In the genomic region with DNA sequence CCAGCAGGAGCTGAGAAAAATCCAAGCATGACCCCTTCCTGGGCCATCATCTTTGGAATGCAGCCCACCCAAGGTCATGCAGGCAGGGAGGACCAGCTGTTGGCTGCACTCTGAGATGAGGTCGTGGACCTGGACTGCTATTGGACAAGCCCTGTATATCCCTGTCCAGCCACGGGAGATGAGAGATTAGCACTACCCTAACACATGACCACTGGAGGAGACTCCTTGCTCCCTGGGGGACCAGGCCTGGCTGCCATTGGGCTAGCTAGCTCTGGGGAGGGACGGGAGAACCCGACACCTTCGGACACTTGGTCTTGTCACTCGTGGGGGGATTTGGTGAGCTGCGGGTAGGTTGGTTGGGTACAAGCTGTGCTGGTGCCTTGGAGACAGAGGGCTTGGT, we compare ENCODE assay signal across 17 mouse cellular contexts.
DNase-seq lines count a peak whose midpoint lies in the region; ATAC-seq lines count a peak whose summit lies in the region.
"Had no signal": no experiment of that assay in that cellular context is flagged by ENCODE, and none has a peak within 500 bp of the region (broad histone marks: within the 10 kb centered on the region; RNA-seq: fewer than 3 reads in every experiment).

No protein-coding gene starts in this region.

- no peak overlapping the region for H3K4me3 ChIP-seq in heart, embryonic 16.5 days (ENCODE audit: low read length)
- no peak overlapping the region for H3K4me3 ChIP-seq in neural tube, embryonic 15.5 days (replicated peaks)
- H3K4me3 ChIP-seq: heart, embryonic 13.5 days; left cerebral cortex, adult 2 months; liver, embryonic 15.5 days; neural tube, embryonic 12.5 days had no signal

- DNase-seq in heart, adult 9 months (ENCODE audit: low spot score in 2 of 2), result no peak
- peak; percentile 42 for DNase-seq in neural tube, embryonic 10.5 days (ENCODE audit: extremely low spot score, low spot score)
- DNase-seq in gastrocnemius, postnatal 25 days, result peak; percentile 94
- DNase-seq in spleen, postnatal 14 days (ENCODE audit: low spot score in 2 of 2), result no peak
- DNase-seq in layer of hippocampus, postnatal 36 days, result no peak
- DNase-seq in thymus, postnatal 4 days, result no peak
- DNase-seq: B cell, adult 2 months; kidney, adult 11 months; lung, postnatal 36 days; midbrain, embryonic 14.5 days had no signal

- H3K4me2 ChIP-seq in heart, embryonic 16.5 days (ENCODE audit: low read depth, low read length), result no peak overlapping the region
- H3K4me2 ChIP-seq in neural tube, embryonic 15.5 days, result no peak overlapping the region
- H3K4me2 ChIP-seq: heart, embryonic 13.5 days; hindbrain, embryonic 14.5 days; liver, embryonic 15.5 days; neural tube, embryonic 12.5 days had no signal

- H3K27ac ChIP-seq in heart, embryonic 16.5 days (ENCODE audit: low read length), result no peak overlapping the region
- no peak overlapping the region for H3K27ac ChIP-seq in neural tube, embryonic 15.5 days (replicated peaks)
- H3K27ac ChIP-seq: heart, embryonic 13.5 days; hindbrain, embryonic 14.5 days; left cerebral cortex, adult 2 months; liver, embryonic 15.5 days; neural tube, embryonic 12.5 days had no signal

- no peaks in the 10 kb centered on the region for H3K36me3 ChIP-seq in heart, embryonic 16.5 days (ENCODE audit: control insufficient read depth, insufficient read depth)
- H3K36me3 ChIP-seq in neural tube, embryonic 15.5 days, result no peaks in the 10 kb centered on the region
- H3K36me3 ChIP-seq: heart, embryonic 13.5 days; liver, embryonic 15.5 days; neural tube, embryonic 12.5 days had no signal

- peaks cover 9% of the 10 kb centered on the region; the same call in 1 of the 2 replicates for H3K27me3 ChIP-seq in heart, embryonic 16.5 days (ENCODE audit: control insufficient read depth, insufficient read depth, low read length)
- peaks cover under 1% of the 10 kb centered on the region; the same call in 1 of the 2 replicates for H3K27me3 ChIP-seq in neural tube, embryonic 15.5 days (replicated peaks)

- ATAC-seq in heart, embryonic 16.5 days (replicated peaks; ENCODE audit: extremely low read depth, insufficient read depth, low FRiP score), result 0 out of 2 replicates have a peak, but pooled peaks have one; percentile 10
- ATAC-seq in neural tube, embryonic 15.5 days (ENCODE audit: low FRiP score), result no peak

- no peak overlapping the region for H3K9ac ChIP-seq in heart, embryonic 16.5 days (ENCODE audit: low read length)
- H3K9ac ChIP-seq in neural tube, embryonic 15.5 days (replicated peaks), result no peak overlapping the region
- H3K9ac ChIP-seq: heart, embryonic 13.5 days; hindbrain, embryonic 14.5 days; liver, embryonic 15.5 days; neural tube, embryonic 12.5 days had no signal

- H3K4me1 ChIP-seq in heart, embryonic 16.5 days (ENCODE audit: control insufficient read depth, insufficient read depth, low read length), result peaks cover 14% of the 10 kb centered on the region
- H3K4me1 ChIP-seq in neural tube, embryonic 15.5 days, result peaks cover 17% of the 10 kb centered on the region

- WGBS in heart, embryonic 16.5 days, result 42% methylated on average over 7 of the region's 7 CpGs
- WGBS in neural tube, embryonic 15.5 days, result 69% methylated on average over 7 of the region's 7 CpGs

- no peaks in the 10 kb centered on the region for H3K9me3 ChIP-seq in heart, embryonic 16.5 days (replicated peaks; ENCODE audit: control insufficient read depth, low read length)
- no peaks in the 10 kb centered on the region for H3K9me3 ChIP-seq in neural tube, embryonic 15.5 days (replicated peaks)
- H3K9me3 ChIP-seq: heart, embryonic 13.5 days; liver, embryonic 15.5 days; neural tube, embryonic 12.5 days had no signal

Comparison
In these comparisons a context has a peak if more than half of its experiments do, and no peak if none do; other contexts are left out.
1. DNase-seq: peak in neural tube, embryonic 10.5 days (single experiment) and gastrocnemius, postnatal 25 days (single experiment); none in heart, adult 9 months (0 of 2), spleen, postnatal 14 days (0 of 2), layer of hippocampus, postnatal 36 days (0 of 2) and thymus, postnatal 4 days (single experiment).